Mouse (Mus musculus) midbrain, postnatal 0 days (tissue): ENCODE measurements around the gene E130308A19Rik. TPM values are rescaled to one million over a fixed set of nuclear protein-coding genes. Genes with fewer than 3 reads are reported as not detected.

Experiments
- ATAC-seq: fragments of 200-750 bp; cut with Nextera tagmentation; 2 replicates; pipeline ENCODE4 v1.8.0; 2017; ENCODE audit warnings: moderate number of reproducible peaks, mild to moderate bottlenecking, moderate TSS enrichment, moderate library complexity; ENCODE audit not compliant: low FRiP score
- DNase-seq: peaks from one replicate; pipeline ENCODE4 v3.0.0-alpha.2; 2015; ENCODE audit warnings: low spot score
- H3K27ac ChIP-seq: fragments of 300-500 bp; sonication (generic); 2 replicates; pipeline ENCODE4 v1.5.1; 2014; ENCODE audit warnings: low read depth, mild to moderate bottlenecking, low read length, mixed read lengths
- H3K27me3 ChIP-seq: fragments of 300-500 bp; sonication (generic); 2 replicates; pipeline ENCODE4 v1.6.1; 2014; ENCODE audit warnings: low read length, control low read depth, mixed read lengths; ENCODE audit not compliant: insufficient read depth
- H3K36me3 ChIP-seq: fragments of 300-500 bp; sonication (generic); 2 replicates; pipeline ENCODE4 v1.6.1; 2014; ENCODE audit warnings: low read length, control low read depth, mixed read lengths; ENCODE audit not compliant: insufficient read depth
- H3K4me1 ChIP-seq: fragments of 300-500 bp; sonication (generic); 2 replicates; pipeline ENCODE4 v1.6.1; 2014; ENCODE audit warnings: mild to moderate bottlenecking, control low read depth, antibody characterized with exemption, low read length, mixed read lengths; ENCODE audit not compliant: insufficient read depth
- H3K4me2 ChIP-seq: fragments of 300-500 bp; sonication (generic); 2 replicates; pipeline ENCODE4 v1.6.1; 2014; ENCODE audit warnings: low read depth, mild to moderate bottlenecking, low read length, mixed read lengths; ENCODE audit not compliant: poor library complexity, severe bottlenecking
- H3K4me3 ChIP-seq: fragments of 300-500 bp; sonication (generic); 2 replicates; pipeline ENCODE4 v1.5.1; 2014; ENCODE audit warnings: low read depth, mild to moderate bottlenecking, low read length, moderate library complexity
- H3K9ac ChIP-seq: fragments of 300-500 bp; sonication (generic); replicated peaks from 2 replicates; pipeline ENCODE4 v1.6.1; 2014; ENCODE audit warnings: mild to moderate bottlenecking, low read length, moderate library complexity, mixed read lengths; ENCODE audit not compliant: poor library complexity, severe bottlenecking
- H3K9me3 ChIP-seq: fragments of 300-500 bp; sonication (generic); 2 replicates; pipeline ENCODE4 v1.6.1; 2016; ENCODE audit warnings: low read length, control low read depth
- CTCF ChIP-seq: IDR thresholded peaks from 2 replicates; pipeline ENCODE4 v1.5.1; 2016; ENCODE audit warnings: antibody characterized with exemption, mild to moderate bottlenecking
- WGBS: fragments of 180-500 bp; shearing (Covaris S2); extraction: QIAGEN DNeasy Blood & Tissue Kit; methylation state at CpG from one replicate; pipeline ENCODE4 v1.1.7; 2014; 5-methylcytosine and 5-hydroxymethylcytosine counted together
- polyA plus RNA-seq: library from polyadenylated mRNA; unstranded; fragments of >200 nt; fragmentation: Nextera tagmentation; extraction: Ambion mirVana; gene quantifications from 2 replicates; pipeline ENCODE4 v1.2.1, GENCODE M21; 2015
- total RNA-seq: library from RNA; depleted of rRNA; stranded (reverse); fragments of >200 nt; gene quantifications from 2 replicates; pipeline ENCODE4 v1.2.3, GENCODE M21; 2014

The E130308A19Rik gene
- total and polyA plus RNA-seq, 2 experiments from 2014 or later = 27.9 to 33.5 TPM

DNA sequence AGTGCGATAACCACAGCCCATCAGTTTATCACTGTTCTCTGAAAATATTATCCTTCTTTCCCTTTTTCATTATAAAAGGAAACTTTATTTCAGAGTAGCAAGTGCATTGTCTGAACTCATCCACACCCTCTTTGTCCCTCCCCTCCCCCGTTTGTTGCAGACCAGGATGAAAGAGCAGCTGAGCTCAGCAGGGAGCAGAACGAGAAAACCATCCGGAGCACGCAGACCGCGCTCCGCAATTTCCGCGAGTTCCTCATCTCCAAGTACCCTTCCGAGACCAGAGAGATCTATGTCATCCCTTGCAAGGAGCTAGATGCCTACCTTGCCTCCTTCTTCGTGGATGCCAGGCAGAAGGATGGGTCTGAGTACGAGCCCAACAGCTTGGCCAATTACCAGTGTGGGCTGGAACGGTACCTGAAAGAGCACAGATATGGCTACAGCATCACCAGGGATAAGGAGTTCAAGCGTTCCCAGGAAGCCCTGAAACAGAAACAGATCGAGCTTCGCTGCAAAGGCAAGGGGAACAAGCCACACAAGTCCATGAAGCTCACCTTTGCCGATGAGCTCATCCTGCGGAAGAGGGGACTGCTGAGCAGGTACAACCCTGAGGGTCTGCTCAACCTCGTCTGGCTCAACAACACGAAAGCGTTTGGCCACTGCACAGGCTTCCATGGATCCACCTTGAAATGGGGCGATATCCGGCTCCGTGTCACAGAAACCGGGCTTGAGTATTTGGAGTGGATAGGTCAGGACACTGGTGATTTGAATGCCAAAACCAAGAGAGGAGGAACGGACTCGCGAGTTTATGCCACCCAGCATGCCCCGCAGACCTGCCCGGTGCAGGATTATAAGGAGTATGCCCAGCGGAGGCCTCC is 93.7 kb downstream of the E130308A19Rik start:
- no peak overlapping the region for H3K4me2 ChIP-seq
- no peak for DNase-seq
- no peaks in the 10 kb centered on the region for H3K27me3 ChIP-seq
- no peaks in the 10 kb centered on the region for H3K9me3 ChIP-seq
- no peaks in the 10 kb centered on the region; the same call in 1 of the 2 replicates for H3K36me3 ChIP-seq
- WGBS = 84% methylated on average over 32 of the region's 32 CpGs
- no peak overlapping the region for H3K27ac ChIP-seq
- no peaks in the 10 kb centered on the region; the same call in 1 of the 2 replicates for H3K4me1 ChIP-seq
- TF ChIP-seq CTCF = no peak
- H3K9ac ChIP-seq = no peak overlapping the region
- no peak for ATAC-seq
- H3K4me3 ChIP-seq = no peak overlapping the region

DNA sequence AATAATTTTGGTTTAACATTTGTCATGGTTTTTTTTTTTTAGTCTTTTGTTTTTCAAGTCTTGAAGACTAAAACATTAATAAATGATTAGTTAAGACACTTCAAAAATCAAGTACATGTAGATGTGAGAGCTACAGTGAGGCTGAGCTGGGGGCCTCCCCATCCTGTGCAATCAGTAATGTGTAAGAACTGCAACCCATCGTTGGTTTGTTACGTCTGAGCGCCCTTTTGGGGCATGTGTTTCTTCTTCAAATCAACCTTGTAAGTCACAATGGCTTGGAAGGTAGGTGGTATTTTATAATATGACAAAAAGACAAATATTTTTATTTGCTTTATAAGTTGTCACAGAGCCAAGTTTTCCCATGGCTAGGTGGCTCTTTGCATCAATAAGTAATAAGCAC is 95.8 kb downstream of the E130308A19Rik start:
- H3K27me3 ChIP-seq = no peaks in the 10 kb centered on the region
- no peak overlapping the region for H3K27ac ChIP-seq
- no peak overlapping the region for H3K4me3 ChIP-seq
- 84% methylated on average over 3 of the region's 3 CpGs for WGBS
- no peaks in the 10 kb centered on the region; the same call in 1 of the 2 replicates for H3K4me1 ChIP-seq
- H3K4me2 ChIP-seq = no peak overlapping the region
- no peaks in the 10 kb centered on the region for H3K9me3 ChIP-seq
- no peak for ATAC-seq
- no peaks in the 10 kb centered on the region; the same call in 1 of the 2 replicates for H3K36me3 ChIP-seq
- no peak overlapping the region for H3K9ac ChIP-seq
- no peak for DNase-seq
- TF ChIP-seq CTCF = no peak

DNA sequence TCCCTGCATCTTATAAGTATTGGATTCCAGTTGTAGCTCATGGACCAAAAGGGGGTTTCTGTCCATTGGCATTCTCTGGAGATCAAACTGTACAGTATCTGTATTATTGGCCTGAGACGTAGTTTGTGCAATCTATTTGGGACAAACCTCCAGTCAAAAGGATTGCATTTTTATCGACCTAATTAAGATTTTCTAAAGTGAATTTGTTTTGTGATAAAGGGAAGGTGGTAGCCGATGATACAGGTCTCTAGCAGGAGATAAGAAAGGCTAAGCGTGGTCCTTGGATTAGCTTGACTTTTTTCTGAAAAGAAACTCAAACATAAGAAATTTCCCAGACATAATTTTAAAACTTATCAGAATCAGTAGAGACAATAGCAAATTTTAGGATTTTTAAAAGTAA is 99.6 kb downstream of the E130308A19Rik start:
- DNase-seq (no peak), ATAC-seq (no peak)
- no peaks in the 10 kb centered on the region for H3K9me3 ChIP-seq
- WGBS = 83% methylated on average over 4 of the region's 4 CpGs
- no peak overlapping the region for H3K4me3 ChIP-seq
- no peaks in the 10 kb centered on the region for H3K36me3 ChIP-seq
- no peak overlapping the region for H3K9ac ChIP-seq
- no peaks in the 10 kb centered on the region for H3K4me1 ChIP-seq
- no peaks in the 10 kb centered on the region for H3K27me3 ChIP-seq
- H3K4me2 ChIP-seq = no peak overlapping the region
- no peak overlapping the region for H3K27ac ChIP-seq
- no peak for TF ChIP-seq CTCF

DNA sequence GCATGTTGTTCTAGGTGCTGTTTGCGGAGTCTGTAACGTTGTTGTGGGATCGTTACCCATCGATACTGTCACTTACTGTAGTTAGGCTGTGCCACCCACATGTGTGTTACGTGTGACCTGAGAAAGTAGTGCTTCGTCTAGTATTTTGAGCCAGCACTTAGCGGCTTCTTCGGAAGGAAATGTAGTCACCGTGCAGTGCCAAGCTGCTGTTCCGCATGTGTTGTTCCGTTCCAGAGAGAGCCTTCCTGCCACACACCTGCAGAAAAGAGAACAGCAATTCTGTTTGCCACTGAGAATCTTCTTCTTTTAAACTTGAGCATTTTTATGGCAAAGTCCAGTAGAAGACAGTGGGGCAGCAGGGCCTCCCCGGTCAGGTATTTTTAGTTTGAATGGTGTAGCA is 100.5 kb downstream of the E130308A19Rik start:
- H3K9me3 ChIP-seq = no peaks in the 10 kb centered on the region
- DNase-seq (no peak), ATAC-seq (no peak)
- no peak overlapping the region for H3K9ac ChIP-seq
- H3K4me1 ChIP-seq = no peaks in the 10 kb centered on the region
- no peak overlapping the region for H3K27ac ChIP-seq
- no peaks in the 10 kb centered on the region for H3K36me3 ChIP-seq
- no peak for TF ChIP-seq CTCF
- 92% methylated on average over 12 of the region's 12 CpGs for WGBS
- no peaks in the 10 kb centered on the region for H3K27me3 ChIP-seq
- no peak overlapping the region for H3K4me2 ChIP-seq
- H3K4me3 ChIP-seq = no peak overlapping the region

DNA sequence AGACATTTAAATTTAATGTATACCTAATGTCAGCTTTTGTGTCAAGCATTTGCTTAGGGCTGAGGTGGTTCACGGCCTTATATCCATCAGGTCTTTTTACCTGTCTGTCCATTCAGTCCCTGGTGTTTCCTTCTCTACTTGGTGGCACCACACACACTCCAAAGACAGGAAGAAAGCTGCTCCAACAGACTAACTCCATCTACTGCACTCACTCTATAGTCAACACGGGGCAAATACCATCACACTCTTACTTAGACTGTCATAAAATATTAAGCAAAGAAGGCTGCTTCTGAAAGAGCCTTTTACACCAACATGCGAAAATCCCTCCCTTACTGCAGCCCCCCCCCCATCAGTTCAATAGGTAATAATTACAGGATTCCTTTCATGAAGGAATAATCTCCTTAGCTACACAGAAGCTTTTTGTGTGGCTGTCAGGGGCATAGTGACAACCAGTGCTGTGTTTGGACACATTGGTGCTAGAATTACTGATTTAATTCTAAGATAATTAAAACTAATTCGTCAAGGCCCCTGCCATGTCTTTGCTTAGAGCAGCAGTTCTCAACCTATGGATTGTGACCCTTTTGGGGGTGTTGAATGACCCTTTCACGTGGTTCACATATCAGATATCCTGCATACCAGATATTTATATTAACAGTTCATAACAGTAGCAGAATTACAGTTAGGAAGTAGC is 101.3 kb downstream of the E130308A19Rik start:
- DNase-seq = no peak
- Histone ChIP-seq H3K4me2 (no peak overlapping the region), H3K4me1 (no peaks in the 10 kb centered on the region), H3K9ac (no peak overlapping the region), H3K36me3 (no peaks in the 10 kb centered on the region), H3K27me3 (no peaks in the 10 kb centered on the region), H3K9me3 (no peaks in the 10 kb centered on the region), H3K4me3 (no peak overlapping the region), H3K27ac (no peak overlapping the region)
- ATAC-seq = no peak
- WGBS = 28% methylated on average over 5 of the region's 5 CpGs
- no peak for TF ChIP-seq CTCF

DNA sequence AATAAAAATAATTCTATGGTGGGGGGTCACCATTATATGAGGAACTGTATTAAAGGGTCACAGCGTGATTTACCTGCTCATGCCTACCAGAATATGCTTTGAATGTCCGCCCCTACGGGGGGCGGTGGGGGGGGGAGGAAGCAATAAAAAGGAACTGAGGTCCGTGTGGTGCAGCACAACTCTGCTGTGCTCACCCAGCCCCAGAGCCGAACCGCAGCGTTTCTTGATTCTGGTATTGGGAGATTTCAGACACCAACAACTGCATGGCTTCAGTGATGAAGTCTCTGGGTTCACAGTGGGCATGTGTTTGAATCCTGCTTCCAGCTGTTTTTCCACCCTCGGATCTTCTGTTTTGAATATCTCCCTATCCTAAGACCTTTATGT is 101.9 kb downstream of the E130308A19Rik start:
- Histone ChIP-seq H3K9ac (no peak overlapping the region), H3K27me3 (no peaks in the 10 kb centered on the region), H3K4me2 (no peak overlapping the region), H3K36me3 (no peaks in the 10 kb centered on the region), H3K4me3 (no peak overlapping the region), H3K9me3 (no peaks in the 10 kb centered on the region), H3K4me1 (no peaks in the 10 kb centered on the region), H3K27ac (no peak overlapping the region)
- no peak for TF ChIP-seq CTCF
- ATAC-seq (no peak), DNase-seq (no peak)
- 70% methylated on average over 9 of the region's 9 CpGs for WGBS
